Mouse (Mus musculus) stomach, embryonic 14.5 days (tissue): Measurements from ENCODE around the gene Gm20388. TPM values are rescaled to one million over a fixed set of nuclear protein-coding genes. Genes with fewer than 3 reads are reported as not detected.

Experiments
- ATAC-seq: fragments of 200-750 bp; cut with Nextera tagmentation; 2 replicates; pipeline ENCODE4 v1.8.0; 2017; ENCODE audit warnings: low read depth, moderate TSS enrichment; ENCODE audit not compliant: insufficient number of reproducible peaks, insufficient read depth, low FRiP score
- H3K27ac ChIP-seq: fragments of 300-500 bp; sonication (generic); 2 replicates; pipeline ENCODE4 v1.5.1; 2014; ENCODE audit warnings: mild to moderate bottlenecking, low read length, moderate library complexity, mixed read lengths
- H3K27me3 ChIP-seq: fragments of 300-500 bp; sonication (generic); 2 replicates; pipeline ENCODE4 v1.6.1; 2014; ENCODE audit warnings: low read length, control low read depth, mixed read lengths; ENCODE audit not compliant: control insufficient read depth, insufficient read depth
- H3K36me3 ChIP-seq: fragments of 300-500 bp; sonication (generic); 2 replicates; pipeline ENCODE4 v1.6.1; 2014; ENCODE audit warnings: mild to moderate bottlenecking, control low read depth, low read length, moderate library complexity, mixed read lengths; ENCODE audit not compliant: control insufficient read depth, insufficient read depth
- H3K4me1 ChIP-seq: fragments of 300-500 bp; sonication (generic); 2 replicates; pipeline ENCODE4 v1.6.1; 2014; ENCODE audit warnings: low read length, control low read depth, mixed read lengths; ENCODE audit not compliant: control insufficient read depth, insufficient read depth
- H3K4me2 ChIP-seq: fragments of 300-500 bp; sonication (generic); replicated peaks from 2 replicates; pipeline ENCODE4 v1.6.1; 2014; ENCODE audit warnings: low read depth, low read length, control low read depth
- H3K4me3 ChIP-seq: fragments of 300-500 bp; sonication (generic); 2 replicates; pipeline ENCODE4 v1.5.1; 2014; ENCODE audit warnings: low read depth, low read length, control low read depth
- H3K9ac ChIP-seq: fragments of 300-500 bp; sonication (generic); replicated peaks from 2 replicates; pipeline ENCODE4 v1.6.1; 2014; ENCODE audit warnings: low read depth, mild to moderate bottlenecking, control low read depth, low read length, moderate library complexity, mixed read lengths
- H3K9me3 ChIP-seq: fragments of 300-500 bp; sonication (generic); 2 replicates; pipeline ENCODE4 v1.6.1; 2016; ENCODE audit warnings: low read depth, low read length, control low read depth; ENCODE audit not compliant: control insufficient read depth
- WGBS: fragments of 180-500 bp; shearing (Covaris S2); extraction: QIAGEN DNeasy Blood & Tissue Kit; methylation state at CpG from one replicate; pipeline ENCODE4 v1.1.7; 2014; 5-methylcytosine and 5-hydroxymethylcytosine counted together
- polyA plus RNA-seq: library from polyadenylated mRNA; unstranded; fragments of >200 nt; fragmentation: Nextera tagmentation; extraction: Ambion mirVana; gene quantifications from 2 replicates; pipeline ENCODE4 v1.2.1, GENCODE M21; 2014

The Gm20388 gene
- polyA plus RNA-seq, 1 experiment from 2014 or later: 11.4 TPM

- Histone ChIP-seq H3K4me3 (no peak overlapping the region), H3K36me3 (no peaks in the 10 kb centered on the region), H3K4me2 (no peak overlapping the region), H3K27ac (peak overlapping the region; percentile 87), H3K9ac (no peak overlapping the region), H3K4me1 (peaks cover 16% of the 10 kb centered on the region), H3K9me3 (no peaks in the 10 kb centered on the region), H3K27me3 (no peaks in the 10 kb centered on the region)
- WGBS: 69% methylated on average over 5 of the region's 5 CpGs
- no peak for ATAC-seq
Observed at GRCm38 (mm10) chr8:120191633-120192032, 281.0 kb downstream of the Gm20388 start.

GRCm38 (mm10) chr8:120192118-120192517 is 281.5 kb downstream of the Gm20388 start:
- no peak overlapping the region for H3K4me3 ChIP-seq
- 0 out of 2 replicates have a peak, but pooled peaks cover 13% of the 10 kb centered on the region for H3K4me1 ChIP-seq
- over 99% methylated on average over 5 of the region's 5 CpGs for WGBS
- H3K36me3 ChIP-seq: no peaks in the 10 kb centered on the region
- ATAC-seq: no peak
- H3K4me2 ChIP-seq: no peak overlapping the region
- H3K27ac ChIP-seq: peak overlapping the region; percentile 87; the same call in 1 of the 2 replicates
- no peaks in the 10 kb centered on the region for H3K27me3 ChIP-seq
- no peak overlapping the region for H3K9ac ChIP-seq
- no peaks in the 10 kb centered on the region for H3K9me3 ChIP-seq

GRCm38 (mm10) chr8:120201351-120201750 is 290.7 kb downstream of the Gm20388 start:
- Histone ChIP-seq H3K27me3 (no peaks in the 10 kb centered on the region), H3K4me1 (0 out of 2 replicates have a peak, but pooled peaks cover 3% of the 10 kb centered on the region), H3K4me3 (no peak overlapping the region), H3K36me3 (no peaks in the 10 kb centered on the region), H3K4me2 (no peak overlapping the region), H3K27ac (no peak overlapping the region), H3K9me3 (peaks cover 7% of the 10 kb centered on the region; the same call in 1 of the 2 replicates), H3K9ac (no peak overlapping the region)
- WGBS: 81% methylated on average over 6 of the region's 6 CpGs
- no peak for ATAC-seq

GRCm38 (mm10) chr8:120202546-120202945 is 291.9 kb downstream of the Gm20388 start:
- Histone ChIP-seq H3K9me3 (peaks cover 7% of the 10 kb centered on the region; the same call in 1 of the 2 replicates), H3K27me3 (no peaks in the 10 kb centered on the region), H3K4me3 (no peak overlapping the region), H3K36me3 (no peaks in the 10 kb centered on the region), H3K4me2 (no peak overlapping the region), H3K27ac (no peak overlapping the region), H3K4me1 (0 out of 2 replicates have a peak, but pooled peaks cover 3% of the 10 kb centered on the region), H3K9ac (no peak overlapping the region)
- no peak; the same call in 1 of the 2 replicates for ATAC-seq
- 50% methylated on average over 3 of the region's 3 CpGs for WGBS

- no peaks in the 10 kb centered on the region for H3K27me3 ChIP-seq
- no peaks in the 10 kb centered on the region for H3K36me3 ChIP-seq
- H3K9me3 ChIP-seq: peaks cover 3% of the 10 kb centered on the region; the same call in 1 of the 2 replicates
- no peak overlapping the region for H3K4me2 ChIP-seq
- 0 out of 2 replicates have a peak overlapping the region, but pooled peaks have one; percentile 41 for H3K27ac ChIP-seq
- 0 out of 2 replicates have a peak, but pooled peaks cover 3% of the 10 kb centered on the region for H3K4me1 ChIP-seq
- no peak for ATAC-seq
- H3K4me3 ChIP-seq: no peak overlapping the region
- WGBS: 60% methylated on average over 7 of the region's 7 CpGs
- H3K9ac ChIP-seq: no peak overlapping the region
Observed at GRCm38 (mm10) chr8:120204736-120205360, 294.2 kb downstream of the Gm20388 start.

GRCm38 (mm10) chr8:120205916-120206315 is 295.3 kb downstream of the Gm20388 start:
- Histone ChIP-seq H3K9ac (no peak overlapping the region), H3K4me2 (no peak overlapping the region), H3K27me3 (no peaks in the 10 kb centered on the region), H3K4me3 (no peak overlapping the region), H3K9me3 (no peaks in the 10 kb centered on the region), H3K4me1 (peaks cover 12% of the 10 kb centered on the region; the same call in 1 of the 2 replicates), H3K27ac (no peak overlapping the region; the same call in 1 of the 2 replicates), H3K36me3 (no peaks in the 10 kb centered on the region)
- no peak for ATAC-seq
- WGBS: 83% methylated on average over 9 of the region's 9 CpGs

- no peak for ATAC-seq
- no peak overlapping the region for H3K4me3 ChIP-seq
- H3K4me2 ChIP-seq: no peak overlapping the region
- H3K27me3 ChIP-seq: no peaks in the 10 kb centered on the region
- H3K27ac ChIP-seq: no peak overlapping the region
- 81% methylated on average over 8 of the region's 8 CpGs for WGBS
- H3K9ac ChIP-seq: no peak overlapping the region
- H3K9me3 ChIP-seq: no peaks in the 10 kb centered on the region
- H3K36me3 ChIP-seq: no peaks in the 10 kb centered on the region
- peaks cover 20% of the 10 kb centered on the region for H3K4me1 ChIP-seq
Observed at GRCm38 (mm10) chr8:120207364-120207763, 296.7 kb downstream of the Gm20388 start.

GRCm38 (mm10) chr8:120208113-120208512 is 297.5 kb downstream of the Gm20388 start:
- H3K36me3 ChIP-seq: no peaks in the 10 kb centered on the region
- H3K27me3 ChIP-seq: no peaks in the 10 kb centered on the region
- H3K4me3 ChIP-seq: no peak overlapping the region
- no peaks in the 10 kb centered on the region for H3K9me3 ChIP-seq
- ATAC-seq: no peak
- WGBS: 24% methylated on average over 11 of the region's 11 CpGs
- no peak overlapping the region for H3K9ac ChIP-seq
- no peak overlapping the region for H3K27ac ChIP-seq
- H3K4me1 ChIP-seq: peaks cover 20% of the 10 kb centered on the region
- no peak overlapping the region for H3K4me2 ChIP-seq
